Mouse (Mus musculus): ENCODE measurements around the gene Tom1l1. TPM values are rescaled to one million over a fixed set of nuclear protein-coding genes. Genes with fewer than 3 reads are reported as not detected.

Gene Tom1l1
- total RNA-seq, 2 experiments from 2014 or later, result 16.2 to 18.5 TPM

GRCm38 (mm10) chr11:90623477-90623876 is 64.7 kb downstream of the Tom1l1 start:
- DNase-seq, result peak; percentile 48 to 73
- intact Hi-C loops (cut with DNase I), result no loop called here

- intact Hi-C loops (cut with DNase I), result no loop called here
- no peak for DNase-seq
These were observed 65.7 kb downstream of the Tom1l1 start for GRCm38 (mm10) chr11:90622500-90622899.

- intact Hi-C loops (cut with DNase I), result no loop called here
- no peak for DNase-seq
These were observed 66.1 kb downstream of the Tom1l1 start for GRCm38 (mm10) chr11:90622044-90622443.

- intact Hi-C loops (cut with DNase I), result loop anchor here (2.0 to 5.0 kb wide), 3 partner anchors 254 to 624 kb away; no protein-coding TSS in a partner anchor
- DNase-seq, result peak in 1 of 2 experiments; percentile 21
These were observed 71.7 kb downstream of the Tom1l1 start for GRCm38 (mm10) chr11:90616431-90616830.

GRCm38 (mm10) chr11:90614743-90615142 is 73.4 kb downstream of the Tom1l1 start:
- no peak for DNase-seq

GRCm38 (mm10) chr11:90612118-90612517 is 76.0 kb downstream of the Tom1l1 start:
- DNase-seq, result no peak
- intact Hi-C loops (cut with DNase I), result no loop called here

More at GRCm38 (mm10) chr11:90614743-90615142, 73.4 kb downstream of the Tom1l1 start:
- intact Hi-C loops (cut with DNase I), result loop anchor here (5.0 kb wide), 2 partner anchors 252 to 622 kb away; no protein-coding TSS in a partner anchor

- no peak for DNase-seq
- intact Hi-C loops (cut with DNase I), result no loop called here
These were observed 85.1 kb downstream of the Tom1l1 start for GRCm38 (mm10) chr11:90603066-90603465.

GRCm38 (mm10) chr11:90595826-90596225 is 92.3 kb downstream of the Tom1l1 start:
- no peak for DNase-seq
- intact Hi-C loops (cut with DNase I), result no loop called here

Other genes with a start within 250 kb of the Tom1l1 start
- 1 to 10 TPM; 5.6 to 6.2 TPM for gene Stxbp4, start 50.3 kb downstream of the Tom1l1 start, total RNA-seq (2021)
- gene Cox11, start 50.2 kb downstream of the Tom1l1 start, total RNA-seq (2021), result 10 to 100 TPM; 24.2 to 25.8 TPM